Mouse (Mus musculus) lung, embryonic 16.5 days (tissue): ENCODE measurements around the gene Ccp110. TPM values are rescaled to one million over a fixed set of nuclear protein-coding genes. Genes with fewer than 3 reads are reported as not detected.

Experiments
- ATAC-seq: fragments of 200-750 bp; cut with Nextera tagmentation; 2 replicates; pipeline ENCODE4 v1.8.0; 2017; ENCODE audit warnings: low read depth, mild to moderate bottlenecking, moderate library complexity
- H3K27ac ChIP-seq: fragments of 300-500 bp; sonication (generic); 2 replicates; pipeline ENCODE4 v1.5.1; 2014; ENCODE audit warnings: mild to moderate bottlenecking, control low read depth, low read length
- H3K27me3 ChIP-seq: fragments of 300-500 bp; sonication (generic); 2 replicates; pipeline ENCODE4 v1.6.1; 2014; ENCODE audit warnings: low read depth, low read length, mixed read lengths; ENCODE audit not compliant: control insufficient read depth, insufficient read depth
- H3K36me3 ChIP-seq: fragments of 300-500 bp; sonication (generic); 2 replicates; pipeline ENCODE4 v1.6.1; 2014; ENCODE audit warnings: low read length; ENCODE audit not compliant: control insufficient read depth, insufficient read depth
- H3K4me1 ChIP-seq: fragments of 300-500 bp; sonication (generic); replicated peaks from 2 replicates; pipeline ENCODE4 v1.6.1; 2014; ENCODE audit warnings: low read length, mixed read lengths; ENCODE audit not compliant: control insufficient read depth, insufficient read depth
- H3K4me2 ChIP-seq: fragments of 300-500 bp; sonication (generic); 2 replicates; pipeline ENCODE4 v1.6.1; 2014; ENCODE audit warnings: low read depth, low read length, control low read depth
- H3K4me3 ChIP-seq: fragments of 300-500 bp; sonication (generic); 2 replicates; pipeline ENCODE4 v1.5.1; 2014; ENCODE audit warnings: mild to moderate bottlenecking, low read length, control low read depth
- H3K9ac ChIP-seq: fragments of 300-500 bp; sonication (generic); 2 replicates; pipeline ENCODE4 v1.6.1; 2014; ENCODE audit warnings: low read length, control low read depth
- H3K9me3 ChIP-seq: fragments of 300-500 bp; sonication (generic); 2 replicates; pipeline ENCODE4 v1.6.1; 2016; ENCODE audit warnings: low read length; ENCODE audit not compliant: control insufficient read depth
- WGBS: fragments of 180-500 bp; shearing (Covaris S2); extraction: QIAGEN DNeasy Blood & Tissue Kit; methylation state at CpG from one replicate; pipeline ENCODE4 v1.1.7; 2014; 5-methylcytosine and 5-hydroxymethylcytosine counted together
- polyA plus RNA-seq: library from polyadenylated mRNA; unstranded; fragments of >200 nt; fragmentation: Nextera tagmentation; extraction: Ambion mirVana; gene quantifications from 2 replicates; pipeline ENCODE4 v1.2.1, GENCODE M21; 2015

The Ccp110 gene
- polyA plus RNA-seq, 1 experiment from 2014 or later: 22.8 TPM

DNA sequence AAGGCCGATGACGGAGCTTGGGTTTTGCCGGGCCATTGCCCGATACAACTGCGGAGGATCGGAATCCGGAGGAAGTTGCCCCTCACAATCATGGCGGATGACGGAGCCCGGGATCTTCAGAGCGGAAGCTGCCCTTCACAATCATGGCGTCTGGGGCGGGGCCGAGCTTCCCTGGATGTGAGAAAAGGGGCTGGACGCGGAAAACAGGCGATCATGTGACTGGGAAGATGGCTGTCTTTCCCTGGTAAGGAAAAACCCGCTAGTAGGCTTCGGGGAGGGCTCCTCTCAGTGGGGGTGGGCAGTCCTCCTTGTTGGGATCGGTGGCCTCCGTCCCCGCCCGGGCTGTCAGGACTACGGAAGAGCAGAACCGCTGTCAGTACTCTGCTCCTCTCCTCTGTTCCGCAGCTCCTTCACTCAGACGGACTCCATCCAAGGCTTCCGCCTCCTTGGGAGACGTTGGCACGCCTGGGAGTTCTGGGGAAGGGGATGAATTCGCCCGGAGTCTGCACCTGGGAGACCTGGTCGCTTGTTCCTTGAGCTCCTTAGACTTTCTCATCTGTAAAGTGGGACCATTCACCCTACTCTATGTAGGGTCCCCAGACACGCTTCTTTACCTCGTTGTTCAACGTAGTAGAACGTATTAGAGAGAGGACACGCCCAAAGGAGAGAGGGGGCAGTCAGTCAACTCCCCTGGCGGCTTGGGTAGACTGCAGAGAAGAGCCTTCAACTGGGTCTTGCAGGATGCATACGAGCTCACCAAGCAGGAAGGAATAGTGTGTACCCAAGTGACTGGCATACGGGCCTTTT lies 28.4 kb downstream of the Ccp110 start:
- Histone ChIP-seq H3K27me3 (no peaks in the 10 kb centered on the region), H3K9ac (peak overlapping the region; percentile 77), H3K4me2 (peak overlapping the region; percentile 87), H3K4me3 (peak overlapping the region; percentile 79), H3K9me3 (no peaks in the 10 kb centered on the region), H3K36me3 (no peaks in the 10 kb centered on the region), H3K27ac (peak overlapping the region; percentile 14; the same call in 1 of the 2 replicates), H3K4me1 (peaks cover 6% of the 10 kb centered on the region; the same call in 1 of the 2 replicates)
- peak; percentile 97 for ATAC-seq
- WGBS: 2% methylated on average over 41 of the region's 41 CpGs

DNA sequence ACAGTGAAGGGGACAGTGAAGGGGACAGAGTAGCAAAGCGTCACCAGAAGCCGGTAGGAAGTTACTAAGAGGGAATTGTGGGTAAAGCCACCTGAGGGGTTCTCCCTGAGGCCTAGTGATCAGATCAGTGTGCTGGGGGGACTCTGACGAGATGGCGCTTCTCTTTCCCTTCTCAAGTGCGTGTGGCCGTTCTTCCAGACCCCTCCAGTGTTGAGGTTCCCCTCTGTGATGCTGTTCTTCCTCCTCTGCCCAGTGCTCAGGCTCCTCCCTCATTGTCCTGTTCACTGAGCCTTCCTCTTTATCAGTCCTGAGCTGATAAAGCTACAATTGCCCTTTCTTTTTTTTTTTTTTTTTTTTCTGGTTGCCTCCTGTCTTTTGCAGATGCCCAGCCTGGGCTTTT lies 29.9 kb downstream of the Ccp110 start:
- H3K9ac ChIP-seq: no peak overlapping the region
- ATAC-seq: no peak
- H3K36me3 ChIP-seq: peaks cover 9% of the 10 kb centered on the region
- H3K27ac ChIP-seq: no peak overlapping the region
- no peak overlapping the region for H3K4me2 ChIP-seq
- no peak overlapping the region for H3K4me3 ChIP-seq
- peaks cover 6% of the 10 kb centered on the region; the same call in 1 of the 2 replicates for H3K4me1 ChIP-seq
- 87% methylated on average over 6 of the region's 6 CpGs for WGBS
- H3K27me3 ChIP-seq: no peaks in the 10 kb centered on the region
- H3K9me3 ChIP-seq: no peaks in the 10 kb centered on the region

- H3K4me2 ChIP-seq: no peak overlapping the region
- 94% methylated on average over 5 of the region's 5 CpGs for WGBS
- ATAC-seq: no peak
- peaks cover 10% of the 10 kb centered on the region for H3K36me3 ChIP-seq
- no peaks in the 10 kb centered on the region for H3K9me3 ChIP-seq
- peaks cover 6% of the 10 kb centered on the region; the same call in 1 of the 2 replicates for H3K4me1 ChIP-seq
- no peak overlapping the region for H3K9ac ChIP-seq
- H3K27ac ChIP-seq: no peak overlapping the region
- H3K4me3 ChIP-seq: no peak overlapping the region
- H3K27me3 ChIP-seq: no peaks in the 10 kb centered on the region
Measured at GRCm38 (mm10) chr7:118744766-118745165, 32.4 kb downstream of the Ccp110 start.

DNA sequence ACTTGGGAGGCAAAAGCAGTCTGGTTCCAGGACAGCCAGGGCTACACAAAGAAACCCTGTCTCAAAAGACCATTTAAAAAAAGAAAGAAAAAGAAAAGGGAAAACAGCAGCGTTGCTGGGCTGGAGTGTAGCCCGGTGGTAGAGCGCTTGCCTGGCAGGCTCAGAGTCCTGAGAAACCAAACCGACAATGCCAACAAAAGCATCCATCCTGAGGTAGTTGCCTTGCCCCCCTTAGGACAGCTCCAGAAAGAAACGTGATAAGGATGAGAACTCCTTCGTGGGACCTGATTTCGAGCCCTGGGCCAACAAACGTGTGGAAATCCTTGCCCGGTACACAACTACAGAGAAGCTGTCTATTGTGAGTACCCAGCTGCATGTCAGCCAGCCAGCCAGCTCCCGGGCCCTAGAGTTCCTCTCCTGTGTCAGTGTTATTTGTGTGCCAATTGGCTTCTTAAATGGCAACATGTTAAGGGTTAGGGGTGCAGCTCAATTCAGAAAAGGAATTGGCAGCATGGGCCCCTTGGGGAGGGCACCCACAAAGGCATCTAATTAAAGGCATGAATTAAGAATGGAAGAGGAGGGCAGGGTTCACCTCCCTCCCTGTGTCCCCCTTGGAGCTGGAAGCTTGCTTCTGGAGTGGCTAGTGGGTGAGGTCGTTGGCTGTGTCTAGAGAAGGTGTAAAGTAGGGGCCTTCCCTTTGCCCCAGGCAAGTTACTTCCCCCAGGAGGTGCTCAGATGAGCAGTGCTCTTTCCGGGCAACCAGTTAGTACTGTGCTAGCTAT lies 35.7 kb downstream of the Ccp110 start:
- WGBS: 90% methylated on average over 12 of the region's 12 CpGs
- H3K9ac ChIP-seq: no peak overlapping the region

GRCm38 (mm10) chr7:118749706-118750105 lies 37.4 kb downstream of the Ccp110 start:
- Histone ChIP-seq H3K4me1 (no peaks in the 10 kb centered on the region), H3K27ac (no peak overlapping the region), H3K9ac (no peak overlapping the region), H3K4me3 (no peak overlapping the region), H3K9me3 (no peaks in the 10 kb centered on the region), H3K36me3 (peaks cover 28% of the 10 kb centered on the region), H3K27me3 (no peaks in the 10 kb centered on the region), H3K4me2 (no peak overlapping the region)
- WGBS: 71% methylated on average over 8 of the region's 8 CpGs
- no peak for ATAC-seq

More for the DNA sequence above, 35.7 kb downstream of the Ccp110 start:
- no peak overlapping the region for H3K4me2 ChIP-seq
- no peak overlapping the region for H3K4me3 ChIP-seq
- H3K9me3 ChIP-seq: no peaks in the 10 kb centered on the region
- no peak for ATAC-seq
- H3K27ac ChIP-seq: no peak overlapping the region
- peaks cover 20% of the 10 kb centered on the region for H3K36me3 ChIP-seq
- H3K27me3 ChIP-seq: no peaks in the 10 kb centered on the region
- H3K4me1 ChIP-seq: no peaks in the 10 kb centered on the region

GRCm38 (mm10) chr7:118751625-118752024 lies 39.3 kb downstream of the Ccp110 start:
- 84% methylated on average over 7 of the region's 7 CpGs for WGBS
- no peak for ATAC-seq
- no peaks in the 10 kb centered on the region for H3K9me3 ChIP-seq
- H3K27me3 ChIP-seq: no peaks in the 10 kb centered on the region
- H3K9ac ChIP-seq: no peak overlapping the region
- no peak overlapping the region for H3K4me2 ChIP-seq
- H3K27ac ChIP-seq: no peak overlapping the region
- H3K4me3 ChIP-seq: no peak overlapping the region
- peaks cover 28% of the 10 kb centered on the region for H3K36me3 ChIP-seq
- no peaks in the 10 kb centered on the region for H3K4me1 ChIP-seq

- H3K4me1 ChIP-seq: 0 out of 2 replicates have a peak, but pooled peaks cover 3% of the 10 kb centered on the region
- no peak overlapping the region for H3K4me3 ChIP-seq
- 52% methylated on average over 7 of the region's 7 CpGs for WGBS
- H3K27me3 ChIP-seq: no peaks in the 10 kb centered on the region
- H3K27ac ChIP-seq: no peak overlapping the region
- H3K4me2 ChIP-seq: no peak overlapping the region
- H3K9me3 ChIP-seq: no peaks in the 10 kb centered on the region
- ATAC-seq: no peak
- H3K9ac ChIP-seq: no peak overlapping the region
- peaks cover 21% of the 10 kb centered on the region for H3K36me3 ChIP-seq
Measured at GRCm38 (mm10) chr7:118755756-118756155, 43.4 kb downstream of the Ccp110 start.

DNA sequence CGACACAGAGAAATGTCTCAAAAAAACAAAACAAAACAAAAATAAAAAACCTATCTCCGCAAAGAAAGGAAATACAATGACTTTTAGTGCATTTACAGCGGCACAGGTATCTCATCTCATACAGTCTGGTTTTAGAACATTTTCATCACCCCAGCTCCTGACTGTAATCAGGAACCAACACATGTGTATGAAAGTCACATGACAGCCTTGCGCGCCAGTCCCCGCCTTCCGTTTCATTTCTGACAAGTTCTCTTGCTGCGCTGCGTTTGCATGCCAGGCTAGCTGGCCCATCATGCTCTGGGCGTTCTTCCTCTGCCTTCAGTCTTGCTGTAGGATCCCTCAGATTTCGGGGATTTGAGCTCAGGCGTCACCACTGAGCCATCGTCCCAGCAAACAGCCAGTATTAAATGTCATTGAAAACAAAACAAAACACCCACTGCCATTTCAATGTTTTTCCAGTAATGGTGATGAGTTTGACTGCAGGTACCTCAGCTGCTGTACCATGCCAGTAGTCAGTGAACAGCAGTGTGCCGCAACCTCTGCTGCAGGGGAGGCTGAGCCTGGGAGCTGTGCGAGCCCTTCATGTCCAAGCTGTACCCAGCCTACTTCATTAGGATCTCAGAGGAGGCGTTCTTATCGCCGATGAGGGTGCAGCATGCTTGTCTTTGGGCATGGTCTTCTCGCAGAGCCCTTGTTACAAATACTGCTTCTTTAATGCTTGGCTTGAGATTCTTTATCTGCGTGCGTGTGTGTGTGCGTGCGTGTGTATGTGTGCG lies 44.3 kb downstream of the Ccp110 start:
- Histone ChIP-seq H3K4me2 (no peak overlapping the region), H3K9me3 (no peaks in the 10 kb centered on the region), H3K27ac (no peak overlapping the region), H3K9ac (no peak overlapping the region), H3K27me3 (no peaks in the 10 kb centered on the region), H3K4me1 (0 out of 2 replicates have a peak, but pooled peaks cover 3% of the 10 kb centered on the region), H3K4me3 (no peak overlapping the region), H3K36me3 (peaks cover 22% of the 10 kb centered on the region)
- 90% methylated on average over 24 of the region's 24 CpGs for WGBS
- ATAC-seq: no peak
